Mouse (Mus musculus) megakaryocyte, embryonic 14.5 days (primary cell): ENCODE results near the gene Klkb1.

Experiments used
- FLI1 ChIP-seq: IDR thresholded peaks from 2 replicates; pipeline ENCODE4 v1.6.1; 2012; ENCODE audit warnings: low read length, inconsistent platforms, mixed read lengths
- GATA1 ChIP-seq: IDR thresholded peaks from 3 replicates; pipeline ENCODE4 v1.6.1; 2012; ENCODE audit warnings: mixed read lengths, low read length, inconsistent platforms, borderline replicate concordance

DNA sequence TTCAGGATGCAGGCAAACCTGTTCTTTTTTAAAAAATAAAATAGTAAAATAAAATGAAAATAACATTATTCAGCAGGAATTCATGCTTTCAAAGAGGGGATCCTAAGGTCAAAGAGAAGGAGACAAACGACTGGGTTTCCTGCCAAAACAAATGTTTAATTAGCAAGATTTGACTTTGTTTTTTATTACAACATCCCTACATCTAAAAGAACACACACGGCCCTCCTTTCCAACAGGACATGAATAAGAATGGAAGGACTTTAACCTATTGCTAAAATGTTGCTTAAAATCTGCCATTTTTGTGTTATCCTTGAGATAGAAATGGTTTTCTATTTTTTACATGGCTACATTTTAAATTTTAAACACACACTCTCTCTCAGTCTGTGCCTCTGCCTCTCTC, 41.5 kb downstream of the Klkb1 start:
- TF ChIP-seq FLI1 (no peak), GATA1 (no peak)
